Mouse (Mus musculus) right cerebral cortex, adult 2 months (tissue): Measurements from ENCODE around the gene Znrf1.

Experiments used
- DNase-seq, 2 experiments: peaks; one replicate each; pipeline ENCODE4 v3.0.0; 2021 to 2022; ENCODE audit warnings: low spot score in 2 of 2

Gene Znrf1

GRCm38 (mm10) chr8:111533503-111533902 is 2.4 kb upstream of the Znrf1 start:
- no peak for DNase-seq

GRCm38 (mm10) chr8:111535491-111535890 is 406 bp upstream of the Znrf1 start:
- no peak for DNase-seq

GRCm38 (mm10) chr8:111536978-111537764 is 1.3 kb downstream of the Znrf1 start:
- DNase-seq: peak; percentile 59 to 63

- no peak for DNase-seq
These were observed 1.9 kb downstream of the Znrf1 start for GRCm38 (mm10) chr8:111537765-111538158.

GRCm38 (mm10) chr8:111538194-111538593 is 2.3 kb downstream of the Znrf1 start:
- no peak for DNase-seq

GRCm38 (mm10) chr8:111539422-111540076 is 3.7 kb downstream of the Znrf1 start:
- peak in 1 of 2 experiments; percentile 27 for DNase-seq

- no peak for DNase-seq
These were observed 7.9 kb downstream of the Znrf1 start for GRCm38 (mm10) chr8:111543712-111544380.

- no peak for DNase-seq
These were observed 9.7 kb downstream of the Znrf1 start for GRCm38 (mm10) chr8:111545406-111546156.

GRCm38 (mm10) chr8:111547144-111547543 is 11.2 kb downstream of the Znrf1 start:
- DNase-seq: peak; percentile 49 to 50

GRCm38 (mm10) chr8:111548201-111548600 is 12.3 kb downstream of the Znrf1 start:
- DNase-seq: no peak

GRCm38 (mm10) chr8:111550002-111550870 is 14.3 kb downstream of the Znrf1 start:
- DNase-seq: no peak

GRCm38 (mm10) chr8:111551511-111552130 is 15.7 kb downstream of the Znrf1 start:
- no peak for DNase-seq

GRCm38 (mm10) chr8:111561824-111562223 is 25.9 kb downstream of the Znrf1 start:
- no peak for DNase-seq

GRCm38 (mm10) chr8:111562274-111562803 is 26.4 kb downstream of the Znrf1 start:
- DNase-seq: no peak

GRCm38 (mm10) chr8:111563075-111563474 is 27.2 kb downstream of the Znrf1 start:
- DNase-seq: no peak

GRCm38 (mm10) chr8:111563687-111564086 is 27.8 kb downstream of the Znrf1 start:
- no peak for DNase-seq

- DNase-seq: no peak
These were observed 28.2 kb downstream of the Znrf1 start for GRCm38 (mm10) chr8:111564093-111564492.

GRCm38 (mm10) chr8:111565784-111566191 is 29.9 kb downstream of the Znrf1 start:
- no peak for DNase-seq

- no peak for DNase-seq
These were observed 30.4 kb downstream of the Znrf1 start for GRCm38 (mm10) chr8:111566326-111566725.

GRCm38 (mm10) chr8:111567571-111567970 is 31.7 kb downstream of the Znrf1 start:
- DNase-seq: no peak
